ENCODE assay signal across 8 mouse cellular contexts in the genomic region with DNA sequence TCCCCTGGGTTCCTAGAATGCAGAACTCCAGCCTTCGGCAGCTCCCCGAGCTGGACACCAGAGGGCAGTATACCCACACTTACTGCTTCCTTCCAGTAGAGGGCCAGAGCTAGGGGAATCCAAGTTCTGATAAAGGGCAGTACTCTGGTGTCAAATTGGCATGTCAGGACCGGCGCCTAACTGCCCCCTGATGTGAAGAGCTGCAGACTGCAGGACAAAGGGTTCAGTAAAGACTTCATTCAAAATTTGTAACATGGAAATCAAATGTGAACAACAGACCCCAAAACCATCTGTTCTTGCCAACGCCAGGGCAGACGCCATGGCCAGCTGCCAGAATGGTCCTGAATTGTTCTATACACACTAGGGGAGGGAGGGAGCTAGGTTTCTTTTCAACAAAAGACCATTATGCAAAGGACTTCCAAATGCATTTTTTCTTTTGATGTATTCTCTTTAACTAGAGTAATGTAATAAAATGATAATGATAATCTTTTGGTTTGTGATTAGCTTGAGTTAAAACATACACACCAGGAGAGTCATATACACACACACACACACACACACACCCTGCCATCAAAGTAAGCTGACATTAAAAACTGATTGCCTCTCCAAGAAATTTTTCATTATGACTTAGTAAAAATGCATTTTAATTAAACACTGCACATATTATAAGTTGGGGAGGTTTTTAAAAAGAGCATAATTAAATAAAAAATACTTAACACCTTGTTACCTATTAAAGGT.
A peak's percentile ranks its signal among the peaks of the same experiment; 100 is the strongest.
DNase-seq lines count a peak whose midpoint lies in the region; ATAC-seq and TF ChIP-seq lines count a peak whose summit lies in the region.

No protein-coding gene starts in this region.

- no peak for ATAC-seq in heart, embryonic 11.5 days (replicated peaks; ENCODE audit: insufficient number of reproducible peaks, low FRiP score, low TSS enrichment)
- peak; percentile 100 for ATAC-seq in granulocyte monocyte progenitor cell, adult 5-6 weeks (replicated peaks; ENCODE audit: poor library complexity, severe bottlenecking)
- peak; percentile 68 for ATAC-seq in midbrain, postnatal 0 days (ENCODE audit: low FRiP score)

- peak; percentile 91 for DNase-seq in heart, adult 11 months
- peak; percentile 60 for DNase-seq in embryo, embryonic 11.5 days (ENCODE audit: low read depth, low spot score)
- DNase-seq in kidney, adult 18-20 months: peak; percentile 77
- peak; percentile 81 for DNase-seq in left cerebral cortex, postnatal 4 days
- peak; percentile 82 for DNase-seq in midbrain, postnatal 0 days (ENCODE audit: low spot score)
- peak; percentile 9 to 11 for DNase-seq in spleen, postnatal 36 days (ENCODE audit: low spot score in 2 of 2)

- no peak overlapping the region for H3K4me3 ChIP-seq in heart, embryonic 11.5 days (ENCODE audit: low read depth, low read length)
- no peak overlapping the region for H3K4me3 ChIP-seq in midbrain, postnatal 0 days (ENCODE audit: low read depth, low read length)

- peak; percentile 95 for TF ChIP-seq CTCF in midbrain, postnatal 0 days (IDR thresholded peaks at IDR 0.05)

- no peaks in the 10 kb centered on the region for H3K9me3 ChIP-seq in heart, embryonic 11.5 days (replicated peaks; ENCODE audit: control insufficient read depth, low read length)
- no peaks in the 10 kb centered on the region for H3K9me3 ChIP-seq in midbrain, postnatal 0 days (ENCODE audit: low read length)

- H3K9ac ChIP-seq in heart, embryonic 11.5 days (ENCODE audit: low read depth, low read length): no peak overlapping the region
- no peak overlapping the region for H3K9ac ChIP-seq in midbrain, postnatal 0 days (replicated peaks; ENCODE audit: low read length, poor library complexity, severe bottlenecking)

- H3K4me2 ChIP-seq in heart, embryonic 11.5 days: no peak overlapping the region
- H3K4me2 ChIP-seq in midbrain, postnatal 0 days (ENCODE audit: low read depth, low read length, poor library complexity, severe bottlenecking): no peak overlapping the region

- H3K4me1 ChIP-seq in heart, embryonic 11.5 days (ENCODE audit: control insufficient read depth, insufficient read depth, low read length): no peaks in the 10 kb centered on the region; the same call in 1 of the 2 replicates
- H3K4me1 ChIP-seq in midbrain, postnatal 0 days (ENCODE audit: insufficient read depth, low read length): no peaks in the 10 kb centered on the region

- 25% methylated on average over 6 of the region's 6 CpGs for WGBS in heart, embryonic 11.5 days (ENCODE audit: insufficient replicate concordance)
- WGBS in midbrain, postnatal 0 days: 33% methylated on average over 6 of the region's 6 CpGs

- intact Hi-C loops in left cerebral cortex, postnatal 4 days (cut with DNase I): loop anchor here (2.0 kb wide), 2 partner anchors 199 to 265 kb away; no protein-coding TSS in a partner anchor

- H3K27ac ChIP-seq in heart, embryonic 11.5 days (ENCODE audit: low read depth, low read length): no peak overlapping the region
- no peak overlapping the region for H3K27ac ChIP-seq in midbrain, postnatal 0 days (ENCODE audit: low read depth, low read length)

- H3K36me3 ChIP-seq in heart, embryonic 11.5 days (ENCODE audit: control insufficient read depth, insufficient read depth, low read length): no peaks in the 10 kb centered on the region
- no peaks in the 10 kb centered on the region for H3K36me3 ChIP-seq in midbrain, postnatal 0 days (ENCODE audit: insufficient read depth, low read length)

- no peaks in the 10 kb centered on the region for H3K27me3 ChIP-seq in heart, embryonic 11.5 days (ENCODE audit: control insufficient read depth, insufficient read depth, low read length)
- no peaks in the 10 kb centered on the region for H3K27me3 ChIP-seq in midbrain, postnatal 0 days (ENCODE audit: insufficient read depth, low read length)

Comparison
In these comparisons a context has a peak if more than half of its experiments do, and no peak if none do; other contexts are left out.
1. DNase-seq: peak in every context shown above with its lines; median percentile 91 in heart, adult 11 months; 82 in midbrain, postnatal 0 days; 81 in left cerebral cortex, postnatal 4 days; 77 in kidney, adult 18-20 months; 60 in embryo, embryonic 11.5 days; 10 in spleen, postnatal 36 days.